Mouse (Mus musculus) kidney, postnatal 0 days (tissue): ENCODE measurements around the gene Odaph. TPM values are rescaled to one million over a fixed set of nuclear protein-coding genes. Genes with fewer than 3 reads are reported as not detected.

Experiments
- ATAC-seq: fragments of 200-750 bp; cut with Nextera tagmentation; replicated peaks from 2 replicates; pipeline ENCODE4 v1.8.0; 2017; ENCODE audit warnings: low read depth, moderate number of reproducible peaks, moderate TSS enrichment, moderate library complexity; ENCODE audit not compliant: low FRiP score
- DNase-seq: peaks from one replicate; pipeline ENCODE4 v3.0.0-alpha.2; 2016; ENCODE audit warnings: low spot score
- H3K27ac ChIP-seq: fragments of 300-500 bp; sonication (generic); 2 replicates; pipeline ENCODE4 v1.5.1; 2014; ENCODE audit warnings: mild to moderate bottlenecking
- H3K27me3 ChIP-seq: fragments of 300-500 bp; sonication (generic); 2 replicates; pipeline ENCODE4 v1.6.1; 2014; ENCODE audit warnings: low read length, mixed read lengths; ENCODE audit not compliant: insufficient read depth
- H3K36me3 ChIP-seq: fragments of 300-500 bp; sonication (generic); 2 replicates; pipeline ENCODE4 v1.6.1; 2014; ENCODE audit warnings: low read length, mixed read lengths; ENCODE audit not compliant: insufficient read depth
- H3K4me1 ChIP-seq: fragments of 300-500 bp; sonication (generic); replicated peaks from 2 replicates; pipeline ENCODE4 v1.6.1; 2014; ENCODE audit warnings: antibody characterized with exemption, low read length, mixed read lengths; ENCODE audit not compliant: insufficient read depth
- H3K4me2 ChIP-seq: fragments of 300-500 bp; sonication (generic); 2 replicates; pipeline ENCODE4 v1.6.1; 2014; ENCODE audit warnings: mild to moderate bottlenecking, low read length, moderate library complexity, mixed read lengths
- H3K4me3 ChIP-seq: fragments of 300-500 bp; sonication (generic); replicated peaks from 2 replicates; pipeline ENCODE4 v1.5.1; 2014; ENCODE audit warnings: low read depth, low read length
- H3K9ac ChIP-seq: fragments of 300-500 bp; sonication (generic); 2 replicates; pipeline ENCODE4 v1.6.1; 2014; ENCODE audit warnings: low read depth, low read length
- H3K9me3 ChIP-seq: fragments of 300-500 bp; sonication (generic); replicated peaks from 2 replicates; pipeline ENCODE4 v1.6.1; 2016; ENCODE audit warnings: low read length, inconsistent platforms, mixed read lengths
- CTCF ChIP-seq: IDR thresholded peaks from 2 replicates; pipeline ENCODE4 v1.5.1; 2016; ENCODE audit warnings: antibody characterized with exemption, low read depth, mild to moderate bottlenecking, moderate library complexity
- WGBS: fragments of 180-500 bp; shearing (Covaris S2); extraction: QIAGEN DNeasy Blood & Tissue Kit; methylation state at CpG from one replicate; pipeline ENCODE4 v1.1.7; 2014; 5-methylcytosine and 5-hydroxymethylcytosine counted together
- polyA plus RNA-seq: library from polyadenylated mRNA; unstranded; fragments of >200 nt; fragmentation: Nextera tagmentation; extraction: Ambion mirVana; gene quantifications from 2 replicates; pipeline ENCODE4 v1.2.1, GENCODE M21; 2015

The Odaph gene
- polyA plus RNA-seq, 1 experiment from 2014 or later, result not detected

DNA sequence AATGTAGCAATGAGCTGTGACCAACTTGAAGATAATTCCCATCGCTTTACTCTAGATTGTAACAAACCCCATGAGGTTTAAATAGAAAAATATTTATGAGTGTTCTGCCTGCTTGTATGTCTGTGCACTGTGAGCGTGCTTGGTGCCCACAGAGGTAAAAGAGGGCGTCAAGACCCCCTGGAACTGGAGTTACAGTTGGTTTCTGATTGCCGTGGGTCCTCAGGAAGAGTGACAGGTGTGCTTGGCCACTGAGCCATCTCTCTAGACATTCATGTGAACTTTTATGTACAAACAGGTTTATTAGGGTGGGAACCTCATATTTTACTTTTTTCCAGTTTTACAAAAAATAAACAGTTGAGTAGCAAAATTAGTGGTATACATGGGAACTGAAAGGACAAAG, 56.5 kb downstream of the Odaph start, which contains the start of gene Cdkl2:
Cdkl2 (minus strand) TSS at position 101 of the 400 bp plus-strand sequence.
- Histone ChIP-seq H3K36me3 (no peaks in the 10 kb centered on the region), H3K27ac (peak within 1 kb of the TSS; percentile 56; the same call in 1 of the 2 replicates), H3K4me3 (peak within 1 kb of the TSS; percentile 70), H3K27me3 (no peaks in the 10 kb centered on the region), H3K4me2 (peak within 1 kb of the TSS; percentile 96), H3K9ac (peak within 1 kb of the TSS; percentile 70), H3K4me1 (no peaks in the 10 kb centered on the region), H3K9me3 (no peaks in the 10 kb centered on the region)
- no peak for ATAC-seq
- DNase-seq, result no peak
- no peak for TF ChIP-seq CTCF
- WGBS, result 73% methylated on average over 4 of the region's 4 CpGs

Other genes starting within 250 kb of the Odaph start
- gene Rchy1, start 24.4 kb upstream of the Odaph start, polyA plus RNA-seq, result 80.1 and 80.9 TPM in 2 replicates
- 2.0 and 2.2 TPM in 2 replicates for gene Cdkl2, start 56.4 kb downstream of the Odaph start, polyA plus RNA-seq
- gene G3bp2, start 96.2 kb downstream of the Odaph start, polyA plus RNA-seq, result 134 and 155 TPM in 2 replicates
- 36.1 and 38.4 TPM in 2 replicates for gene Uso1, start 150.5 kb downstream of the Odaph start, polyA plus RNA-seq
- not detected in 2 replicates for gene U90926, start 227.9 kb downstream of the Odaph start, polyA plus RNA-seq